Mouse (Mus musculus) adrenal gland, postnatal 36 days (tissue): ENCODE data around the gene Tomm40. TPM values are rescaled to one million over a fixed set of nuclear protein-coding genes. Genes with fewer than 3 reads are reported as not detected.

Source experiments
- DNase-seq, 2 experiments: peaks; one replicate each; pipeline ENCODE4 v3.0.0; 2021; ENCODE audit warnings: mixed read lengths in 1 of 2
- long read RNA-seq, 2 experiments: library from polyadenylated mRNA; stranded (forward); transcript quantifications; one replicate each; pipeline ENCODE4 v2.0.0; 2021; ENCODE audit warnings: borderline sequencing depth in 2 of 2
- total RNA-seq, 2 experiments: library from RNA; stranded (reverse); gene quantifications; 2 replicates each; pipeline ENCODE4 v1.2.3; 2021

Tomm40 gene
- total RNA-seq = 100 to 1,000 TPM; 124 to 135 TPM
- long read RNA-seq, experiment 1, transcript Tomm40-202 (10 exons, 1,577 nt) = major isoform, 296 of 397 reads
- long read RNA-seq, experiment 1, transcript Tomm40-201 (9 exons, 1,646 nt) = minor isoform, 63 of 397 reads
- long read RNA-seq, experiment 1, partial matches to known transcripts = 8 of 397 reads
- long read RNA-seq, experiment 1, other reads (novel, unspliced or antisense) = 30 of 397 reads
- long read RNA-seq, experiment 2, transcript Tomm40-202 (10 exons, 1,577 nt) = major isoform, 90 of 132 reads
- long read RNA-seq, experiment 2, transcript Tomm40-201 (9 exons, 1,646 nt) = minor isoform, 17 of 132 reads
- long read RNA-seq, experiment 2, partial matches to known transcripts = 5 of 132 reads
- long read RNA-seq, experiment 2, other reads (novel, unspliced or antisense) = 20 of 132 reads

DNA sequence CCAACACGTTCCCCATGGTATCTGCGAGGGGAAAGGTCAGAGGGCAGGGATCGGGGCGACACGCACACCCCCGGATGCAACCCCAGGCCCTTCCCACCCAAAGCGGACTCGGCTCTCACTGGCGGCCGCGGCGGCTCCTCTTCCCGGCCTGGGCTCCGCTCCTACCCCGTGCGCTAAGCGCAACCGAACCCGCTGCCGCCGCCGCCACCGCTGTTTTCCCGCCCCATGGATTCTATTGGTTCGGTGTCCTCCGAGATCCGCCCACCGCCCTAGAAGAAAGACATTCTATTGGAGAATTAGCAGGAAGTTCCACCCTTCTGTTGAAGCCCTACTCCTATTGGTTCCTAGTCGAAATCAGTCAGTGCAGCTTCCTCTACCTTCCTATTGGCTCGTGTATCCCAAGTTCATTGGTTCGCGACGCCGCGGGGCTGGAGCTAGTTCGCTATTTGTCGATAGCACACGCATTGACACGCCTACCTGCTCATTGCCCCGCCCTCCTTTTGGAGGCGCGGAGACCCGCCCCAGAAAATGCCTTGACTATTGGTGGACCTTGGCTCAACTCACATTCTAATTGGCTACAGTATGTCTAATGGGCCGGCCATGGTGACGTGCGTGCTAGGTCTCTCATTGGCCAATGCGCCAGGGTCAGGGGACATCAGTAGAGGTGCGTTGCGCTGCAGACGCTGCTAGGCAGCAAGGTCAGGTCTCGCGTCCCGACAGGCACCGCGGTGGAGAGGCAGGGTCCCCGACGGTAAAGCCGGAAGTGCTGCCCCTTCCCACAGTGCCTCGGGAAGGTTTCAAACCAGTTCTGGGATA is at the start of gene Tomm40:
Tomm40 (minus strand) TSS at position 200 of the 816 bp plus-strand sequence.
- DNase-seq = peak; percentile 98 to 99

DNA sequence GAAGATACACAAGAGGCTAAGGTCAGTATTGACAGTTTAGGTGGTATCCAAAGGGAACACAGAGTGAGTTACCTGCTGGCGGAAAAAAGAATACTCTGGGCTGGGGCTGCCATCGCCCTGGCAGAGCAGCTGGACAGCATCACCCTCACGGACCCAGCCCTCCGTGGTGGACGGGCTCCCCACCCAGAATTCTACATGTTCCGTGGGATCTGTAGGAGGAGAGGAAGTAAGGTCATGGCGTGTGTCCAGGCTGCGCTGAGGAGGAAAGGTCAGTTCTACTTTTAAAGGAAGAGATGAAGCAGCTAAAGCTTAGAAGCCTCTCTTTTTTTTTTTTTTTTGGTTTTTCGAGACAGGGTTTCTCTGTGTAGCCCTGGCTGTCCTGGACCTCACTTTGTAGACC is 49.3 kb upstream of the Tomm40 start:
- DNase-seq = peak in 1 of 2 experiments; percentile 27

DNA sequence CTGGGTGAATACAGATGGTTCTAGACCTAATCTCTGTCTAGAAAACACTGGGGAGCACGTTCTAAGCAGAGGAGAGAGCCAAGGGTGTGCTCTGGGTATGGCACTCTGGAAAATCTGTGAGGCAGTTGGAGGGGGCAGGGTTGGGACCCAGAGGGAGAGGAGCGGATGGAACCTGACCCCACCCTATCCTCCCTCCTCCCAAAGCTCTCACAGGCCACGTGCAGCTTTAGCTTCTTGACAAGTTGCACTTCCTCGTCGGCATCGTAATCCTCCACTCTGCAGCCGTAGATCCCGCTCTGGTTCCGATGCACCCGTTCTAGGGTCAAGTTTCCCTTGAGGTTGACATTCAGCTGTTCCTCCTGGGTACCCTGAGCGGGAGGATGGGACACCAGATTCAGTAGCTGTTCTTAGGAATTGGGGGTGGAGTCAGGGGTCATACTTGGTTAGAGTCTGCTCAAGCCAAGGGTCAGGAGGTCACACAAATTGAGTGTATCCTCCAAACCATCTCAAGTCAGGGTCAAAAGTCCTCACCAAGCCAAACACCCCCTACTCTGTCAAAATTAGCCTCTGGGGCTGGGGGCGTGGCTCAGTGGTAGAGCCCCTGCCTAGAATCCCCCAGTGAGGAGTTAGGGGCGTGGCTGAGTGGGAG is 48.7 kb upstream of the Tomm40 start:
- no peak for DNase-seq

DNA sequence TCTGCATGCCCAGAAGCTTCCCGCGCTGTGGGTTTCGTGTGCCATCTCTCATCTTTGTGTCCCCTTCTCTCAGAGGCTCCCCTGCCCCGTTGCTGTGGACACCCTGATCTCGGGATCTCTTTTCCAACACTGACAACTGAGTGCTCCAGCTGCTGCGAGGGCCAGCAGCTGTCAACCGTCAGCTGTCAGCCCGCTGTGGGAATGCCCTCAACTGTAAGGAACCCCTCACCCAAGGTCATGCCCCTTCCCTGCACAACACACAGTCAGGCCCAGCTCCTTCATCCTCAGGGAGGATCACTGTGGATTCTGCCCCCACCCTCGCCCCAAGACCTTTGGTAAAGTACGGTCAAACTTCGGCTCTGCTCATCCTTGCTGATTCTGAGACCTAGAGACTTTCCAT is 47.0 kb upstream of the Tomm40 start:
- DNase-seq = no peak

DNA sequence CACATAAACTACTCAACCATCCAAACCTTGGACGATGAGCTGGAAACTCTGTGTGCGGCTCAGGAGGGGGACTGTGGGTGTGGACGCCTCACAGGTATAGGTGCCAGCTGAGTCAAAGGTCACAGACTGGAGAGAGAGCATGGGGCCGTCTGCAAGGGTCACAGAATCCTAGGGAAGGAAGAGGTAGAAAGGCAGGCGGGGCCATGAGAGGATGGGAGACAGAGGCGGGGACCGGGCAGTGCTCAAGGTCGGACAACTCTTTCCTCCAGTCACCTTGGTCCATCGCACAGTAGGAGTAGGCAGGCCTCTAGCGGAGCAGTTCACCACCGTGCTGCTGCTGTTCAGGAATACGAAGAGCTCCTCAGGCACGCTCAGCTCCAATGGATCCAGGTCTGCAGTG is 44.8 kb upstream of the Tomm40 start:
- DNase-seq = peak in 1 of 2 experiments; percentile 7

DNA sequence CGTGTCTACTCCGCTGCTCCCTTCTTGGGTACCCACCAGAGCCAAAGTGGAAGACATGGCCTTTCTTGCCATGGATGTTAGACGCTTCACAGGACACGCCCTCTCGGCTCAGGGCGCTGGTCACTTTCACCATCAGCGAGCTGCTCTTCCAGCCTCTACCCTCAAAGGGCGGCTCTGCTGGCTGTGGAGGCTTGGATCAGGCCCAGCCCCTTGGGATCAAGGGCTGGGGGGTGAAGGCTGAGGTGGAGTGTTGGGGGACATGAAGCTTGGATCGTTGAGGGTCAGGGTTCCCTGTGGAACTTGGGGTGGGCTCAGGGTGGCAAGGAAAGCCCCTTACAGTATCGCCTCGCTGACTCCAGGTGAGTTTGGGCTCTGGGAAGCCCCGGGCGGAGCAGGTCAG is 43.4 kb upstream of the Tomm40 start:
- DNase-seq = no peak

DNA sequence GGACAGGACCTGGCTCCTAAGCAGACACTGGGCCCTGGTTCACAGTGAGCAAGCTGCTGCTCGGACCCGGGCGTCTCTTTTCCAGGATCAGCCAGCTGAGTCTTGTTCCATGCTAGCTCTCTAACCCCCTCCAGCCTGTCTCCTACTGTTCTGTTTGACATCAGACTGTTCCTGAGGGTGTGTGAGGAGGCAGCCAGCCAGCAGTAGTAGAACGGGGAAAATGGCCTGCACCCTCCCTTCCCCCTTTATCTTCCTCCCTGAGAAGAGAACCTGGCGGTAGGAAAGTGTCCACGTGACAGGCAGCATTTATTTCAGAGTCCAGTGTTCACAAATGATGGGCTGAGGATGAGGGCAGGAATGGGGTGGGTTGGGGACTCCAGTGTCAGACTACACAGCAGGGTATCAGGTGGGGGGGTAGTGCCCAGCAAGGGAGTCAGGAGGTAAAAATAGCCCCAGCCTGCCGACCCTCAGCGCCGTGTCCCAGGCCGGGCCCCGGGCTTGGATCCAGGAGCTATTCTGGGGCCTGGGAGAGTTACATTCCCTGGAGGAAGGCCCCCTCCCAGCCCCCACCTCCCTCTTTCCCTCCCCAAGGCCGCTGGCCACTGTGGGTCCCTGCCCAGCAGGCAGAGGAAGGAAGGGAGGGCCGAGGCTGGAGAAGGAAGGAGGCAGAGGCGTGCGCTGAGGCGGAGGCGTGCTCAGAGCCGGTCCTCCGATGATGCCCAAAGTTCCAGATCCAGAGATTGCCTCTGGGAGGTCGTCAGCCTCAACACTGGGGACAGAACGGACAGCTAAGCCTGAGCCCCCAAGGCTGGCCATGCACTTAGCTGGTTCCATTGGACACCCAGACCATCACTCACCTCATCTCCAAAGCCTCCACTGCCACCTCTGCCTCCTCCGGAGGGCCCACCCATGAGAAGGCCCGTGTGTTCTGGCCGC is 40.9 kb upstream of the Tomm40 start:
- DNase-seq = peak; percentile 73 to 82

DNA sequence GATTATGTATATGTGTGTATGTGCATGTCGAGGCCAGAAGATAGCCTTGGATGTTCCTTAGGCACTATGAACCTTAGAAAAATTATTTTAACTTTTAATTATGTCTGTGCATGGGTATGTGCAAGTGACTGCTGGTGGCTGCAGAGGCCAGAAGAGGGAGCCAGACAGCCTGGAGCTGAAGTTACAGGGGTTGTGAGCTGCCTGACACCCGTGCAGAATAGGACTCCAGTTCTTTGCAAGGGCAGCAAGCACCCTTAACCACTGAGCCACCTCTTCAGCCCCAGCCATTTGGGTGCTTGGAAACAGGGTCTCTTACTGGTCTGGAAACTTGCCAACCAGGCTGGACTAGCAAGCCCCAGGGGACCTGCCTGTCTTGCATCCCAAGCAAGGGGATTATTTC is 39.8 kb upstream of the Tomm40 start:
- no peak for DNase-seq

DNA sequence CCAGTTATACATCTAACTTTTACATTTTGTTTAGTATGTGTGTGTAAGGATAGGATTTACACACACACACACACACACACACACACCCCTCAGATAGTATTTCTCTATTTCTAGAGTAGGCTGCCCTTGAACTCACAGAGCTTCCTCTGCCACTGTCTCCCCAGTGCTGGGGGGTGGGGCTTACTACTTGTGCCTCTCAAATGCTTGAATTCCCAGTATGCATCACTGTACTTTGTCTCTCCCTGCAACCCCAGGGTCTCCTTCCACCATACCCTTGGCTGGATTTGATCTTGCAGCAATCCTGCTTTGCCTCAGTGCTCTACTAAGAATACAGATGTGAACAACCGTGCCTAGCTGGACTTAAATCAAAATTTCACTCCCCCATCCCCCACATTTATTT is 38.8 kb upstream of the Tomm40 start:
- DNase-seq = no peak

DNA sequence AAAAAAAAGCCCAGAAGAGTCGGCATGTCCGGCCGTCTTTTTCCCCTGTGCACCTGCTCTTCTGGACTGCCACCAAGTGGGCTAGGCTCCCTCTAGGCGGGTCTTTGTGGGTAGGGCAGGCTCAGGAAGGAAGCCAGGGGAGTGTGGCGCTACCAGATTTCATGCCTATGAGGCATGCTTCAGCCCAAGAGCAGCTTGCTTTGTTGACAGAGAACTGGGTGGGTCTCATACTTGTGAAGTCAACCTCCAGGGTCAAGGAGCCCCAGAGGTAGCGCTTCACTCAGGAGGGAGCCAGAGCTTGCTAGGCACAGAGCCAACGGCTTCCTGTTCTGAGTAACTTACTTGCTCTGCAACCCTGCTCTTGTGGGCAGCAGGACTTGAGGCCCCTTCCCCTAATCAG is 38.3 kb upstream of the Tomm40 start:
- DNase-seq = peak in 1 of 2 experiments; percentile 63

DNA sequence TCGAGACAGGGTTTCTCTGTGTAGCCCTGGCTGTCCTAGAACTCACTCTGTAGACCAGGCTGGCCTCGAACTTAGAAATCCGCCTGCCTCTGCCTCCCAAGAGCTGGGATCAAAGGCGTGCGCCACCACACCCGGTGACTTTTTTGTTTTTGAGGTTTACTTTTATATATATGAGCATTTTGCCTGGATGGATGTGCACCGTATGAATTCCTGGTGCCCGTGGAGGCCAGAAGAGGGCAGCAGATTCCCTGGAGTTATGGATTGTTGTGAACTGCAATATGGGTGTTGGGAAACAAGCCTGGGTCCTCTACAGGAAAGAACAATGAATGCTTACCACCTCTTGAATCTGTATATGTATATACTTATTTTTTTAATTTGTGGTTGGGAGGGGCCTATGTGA is 37.4 kb upstream of the Tomm40 start:
- peak in 1 of 2 experiments; percentile 62 for DNase-seq

DNA sequence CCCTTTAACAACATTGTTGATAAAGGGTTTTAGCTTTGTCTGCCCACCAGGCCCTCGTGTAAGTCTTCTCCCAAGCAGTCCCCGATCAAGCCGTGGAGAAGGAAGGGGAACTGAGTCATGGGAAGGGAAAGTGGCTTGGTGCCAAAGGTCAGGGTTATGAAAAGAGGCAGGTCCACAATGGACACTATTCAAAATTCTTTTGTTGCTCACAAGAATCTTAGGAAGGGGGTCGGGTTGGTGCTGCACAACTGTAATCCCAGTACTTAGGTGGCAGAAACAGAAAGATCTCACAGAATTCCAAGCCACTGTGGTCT is 35.8 kb upstream of the Tomm40 start:
- peak; percentile 48 to 55 for DNase-seq

DNA sequence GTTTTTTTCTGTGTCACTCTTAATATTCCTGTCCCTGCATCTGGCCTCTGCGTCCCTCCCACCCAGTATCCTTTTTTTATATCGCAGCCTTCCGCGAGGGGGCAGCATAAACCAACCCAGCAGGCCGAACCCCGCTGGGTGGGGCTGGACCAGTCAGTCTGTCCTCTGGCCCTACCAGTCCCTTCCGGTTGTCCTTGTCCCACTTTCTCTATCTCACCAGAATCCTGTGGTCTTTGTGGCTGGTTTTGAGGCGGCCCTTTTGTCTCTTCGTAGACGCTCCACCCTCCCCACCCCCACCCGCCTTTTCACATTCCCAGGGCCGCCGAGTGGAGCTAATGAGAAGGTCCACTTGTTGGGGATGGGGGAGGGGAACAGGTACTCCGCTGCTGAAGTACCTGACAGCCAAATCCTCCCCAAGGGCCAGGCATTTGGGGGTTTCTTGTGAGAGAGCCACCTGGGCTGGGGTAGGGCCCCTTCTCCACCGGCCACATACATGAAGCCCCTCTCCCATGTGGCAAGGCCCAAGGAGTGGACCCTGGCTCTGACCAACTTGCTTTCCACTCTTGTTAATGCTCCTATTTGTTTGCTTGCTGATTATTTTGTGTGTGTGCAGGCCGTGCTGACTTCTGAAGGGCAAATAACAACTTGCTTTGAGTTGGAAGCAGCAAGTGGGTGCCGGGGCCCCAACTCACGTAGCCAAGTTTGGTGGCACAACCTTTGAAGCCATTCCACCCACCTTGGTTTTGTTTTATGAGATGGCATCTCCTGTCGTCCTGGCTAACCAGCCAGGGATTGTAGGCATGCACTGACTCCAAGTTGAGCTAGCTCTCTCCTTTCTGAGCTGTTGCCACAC is 35.2 kb upstream of the Tomm40 start, which contains the start of gene Nectin2:
Nectin2 (minus strand) TSS at position 267 of the 853 bp plus-strand sequence.
- peak; percentile 95 to 96 for DNase-seq

DNA sequence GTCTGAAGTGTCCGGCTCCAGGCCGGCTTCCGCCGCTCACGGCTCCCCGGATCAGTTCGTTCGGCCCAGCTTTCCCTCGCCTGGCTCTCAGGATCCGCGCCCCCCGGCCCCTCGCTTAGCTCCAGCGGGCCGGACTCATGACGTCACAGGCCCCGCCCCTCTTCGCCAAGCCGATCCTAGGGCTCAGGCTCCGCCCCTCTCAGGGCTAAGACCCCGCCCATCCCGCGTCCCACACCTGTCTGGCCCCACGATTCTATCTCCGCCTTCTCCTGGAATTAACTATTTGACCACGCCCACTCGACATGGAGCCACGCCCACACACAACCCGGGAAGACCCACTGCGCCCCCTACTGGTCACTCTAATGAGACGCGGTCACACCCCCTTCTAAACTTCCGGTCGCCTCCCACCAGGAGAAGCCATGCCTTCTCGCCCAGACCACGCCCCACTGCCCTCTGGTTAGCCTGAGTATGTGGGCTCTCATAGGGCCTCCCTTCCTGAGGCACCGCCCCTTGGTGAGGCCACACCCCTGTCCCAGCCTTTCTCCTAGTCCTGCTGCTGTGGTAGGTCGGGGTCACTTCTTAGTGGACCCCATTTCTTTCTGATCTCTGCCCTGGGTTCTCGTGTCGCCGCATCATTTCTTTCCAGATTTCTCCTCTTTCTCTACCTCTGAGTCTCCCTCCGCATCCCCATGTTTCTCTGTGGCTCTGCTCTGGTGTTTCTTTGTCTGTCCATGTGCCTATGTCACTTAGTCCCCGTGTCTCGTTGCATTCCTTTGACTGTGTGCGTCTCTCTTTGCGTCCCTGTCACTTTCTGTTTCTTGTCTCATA is 34.4 kb upstream of the Tomm40 start:
- DNase-seq = peak; percentile 98 to 99

DNA sequence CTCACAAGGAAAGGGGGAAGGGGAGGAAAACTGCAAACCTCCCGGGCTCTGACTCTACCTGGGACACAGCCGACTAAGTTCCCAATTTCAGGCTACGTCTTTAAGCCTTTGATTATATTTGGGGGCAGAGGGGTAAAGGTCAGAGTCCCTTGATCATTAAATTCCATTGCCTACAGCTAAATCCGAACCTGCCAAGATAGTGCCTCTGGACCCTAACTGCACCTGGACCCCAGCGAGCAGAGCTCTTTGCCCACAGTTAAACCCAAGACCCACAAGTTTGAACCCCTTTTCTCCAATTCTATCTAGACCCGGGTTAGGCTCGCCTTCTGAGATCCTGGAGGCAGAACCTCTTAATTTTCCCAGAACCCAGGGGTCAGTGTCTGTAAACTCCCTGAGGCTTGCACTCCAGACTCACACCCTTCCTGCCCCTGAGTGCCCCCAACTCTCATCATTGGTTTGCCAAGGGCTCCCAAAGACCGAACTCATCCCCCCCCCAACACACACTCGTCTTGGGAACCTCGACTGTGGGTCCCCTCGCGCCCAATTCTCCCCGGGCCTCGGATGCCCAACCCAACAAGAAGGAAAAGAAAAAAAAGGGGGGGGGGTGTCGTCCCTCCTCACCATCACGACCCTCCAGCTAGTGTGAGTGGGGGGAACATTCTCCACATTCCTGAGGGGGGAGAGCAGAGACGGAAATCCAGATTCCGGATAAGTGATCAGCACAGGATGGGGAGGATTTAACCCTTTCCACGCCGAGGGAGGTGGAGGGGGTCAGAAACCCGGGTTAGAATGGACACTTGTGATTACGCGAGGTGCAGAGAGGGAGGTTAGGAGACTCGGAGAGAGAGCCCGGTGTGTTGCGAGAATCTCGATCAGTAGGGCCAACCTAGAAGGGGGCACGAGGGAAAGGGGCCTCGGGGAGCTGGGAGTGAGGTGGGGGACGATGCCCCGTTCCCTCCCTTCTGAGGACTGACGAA is 33.3 kb upstream of the Tomm40 start:
- DNase-seq = peak in 1 of 2 experiments; percentile 51

DNA sequence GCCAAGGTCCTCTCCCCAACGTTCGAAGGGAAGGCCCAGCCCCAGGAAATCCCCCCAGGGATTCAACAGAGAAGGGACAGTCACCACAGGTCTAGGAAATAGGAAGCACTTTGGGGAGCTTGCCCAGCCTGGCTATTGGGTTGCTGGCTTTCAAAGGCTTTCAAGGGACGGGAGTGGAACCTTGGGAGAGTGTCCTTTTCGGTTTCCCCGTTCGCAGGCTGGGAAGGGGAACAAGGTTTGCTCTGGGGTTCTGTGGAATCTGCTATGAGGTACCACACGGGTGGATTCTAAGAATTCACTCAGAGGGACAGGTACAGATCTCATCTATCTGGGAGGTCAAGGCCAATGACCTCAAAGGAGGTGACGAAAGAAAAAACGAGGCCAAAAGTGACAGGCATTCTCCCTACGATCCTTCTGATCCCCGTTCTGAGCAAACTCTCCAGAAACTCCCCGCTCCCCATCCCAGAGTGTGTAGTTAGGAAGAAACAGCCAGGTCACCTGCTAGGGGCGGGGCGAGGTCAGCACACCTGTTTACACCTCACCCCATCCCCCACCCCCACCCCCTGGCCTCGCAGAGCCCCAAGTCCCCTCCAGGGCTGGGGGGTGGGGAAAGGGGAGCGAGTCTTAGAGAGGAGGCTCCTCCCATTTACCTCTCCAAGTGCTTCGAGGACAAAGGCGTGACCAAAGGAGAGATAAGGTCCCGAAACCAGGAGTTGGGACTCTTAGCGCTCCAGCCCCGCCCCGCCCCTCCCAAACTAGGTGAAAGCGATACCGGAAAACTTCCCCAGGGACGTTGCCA is 32.4 kb upstream of the Tomm40 start:
- peak; percentile 33 to 35 for DNase-seq

DNA sequence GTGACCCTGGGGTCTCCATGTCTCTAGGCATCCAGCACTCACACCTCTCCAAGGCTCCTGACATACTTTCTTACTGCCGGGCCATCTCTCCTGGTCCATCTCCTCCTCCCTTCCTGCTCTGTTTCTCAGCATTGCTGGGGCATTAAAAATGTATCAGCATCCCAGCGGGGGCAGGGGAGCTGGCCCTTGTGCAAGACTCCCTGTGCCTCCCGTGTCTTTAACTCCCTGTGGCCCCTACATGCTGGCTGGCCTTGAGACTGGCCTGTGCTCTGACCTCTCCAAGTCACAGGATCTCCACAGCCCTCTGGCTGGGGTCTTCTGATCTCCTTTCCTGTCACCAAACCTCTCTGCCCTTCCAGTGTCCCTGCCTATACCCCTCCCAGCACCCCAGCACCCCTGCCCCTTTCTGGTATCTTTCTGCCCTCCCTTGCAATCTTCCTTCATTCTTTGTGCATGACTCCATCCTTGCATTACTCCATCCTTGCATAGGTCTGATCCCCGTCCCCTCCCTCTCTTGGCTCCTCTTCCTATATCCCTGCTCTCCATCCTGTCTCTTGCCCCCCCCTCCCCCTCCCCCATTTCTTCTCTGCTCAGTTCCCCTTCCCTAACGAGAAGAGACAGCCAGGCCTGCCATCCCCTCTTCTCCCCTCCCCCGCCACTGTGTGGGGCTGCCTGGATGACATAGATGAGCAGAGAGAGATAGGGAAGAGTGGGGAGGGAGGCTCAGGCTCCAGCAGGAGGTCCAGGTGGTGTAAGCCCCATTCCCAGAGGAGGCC is 31.4 kb upstream of the Tomm40 start:
- peak; percentile 36 to 53 for DNase-seq
